Mouse (Mus musculus): ENCODE results near the gene G430095P16Rik.

Gene G430095P16Rik

DNA sequence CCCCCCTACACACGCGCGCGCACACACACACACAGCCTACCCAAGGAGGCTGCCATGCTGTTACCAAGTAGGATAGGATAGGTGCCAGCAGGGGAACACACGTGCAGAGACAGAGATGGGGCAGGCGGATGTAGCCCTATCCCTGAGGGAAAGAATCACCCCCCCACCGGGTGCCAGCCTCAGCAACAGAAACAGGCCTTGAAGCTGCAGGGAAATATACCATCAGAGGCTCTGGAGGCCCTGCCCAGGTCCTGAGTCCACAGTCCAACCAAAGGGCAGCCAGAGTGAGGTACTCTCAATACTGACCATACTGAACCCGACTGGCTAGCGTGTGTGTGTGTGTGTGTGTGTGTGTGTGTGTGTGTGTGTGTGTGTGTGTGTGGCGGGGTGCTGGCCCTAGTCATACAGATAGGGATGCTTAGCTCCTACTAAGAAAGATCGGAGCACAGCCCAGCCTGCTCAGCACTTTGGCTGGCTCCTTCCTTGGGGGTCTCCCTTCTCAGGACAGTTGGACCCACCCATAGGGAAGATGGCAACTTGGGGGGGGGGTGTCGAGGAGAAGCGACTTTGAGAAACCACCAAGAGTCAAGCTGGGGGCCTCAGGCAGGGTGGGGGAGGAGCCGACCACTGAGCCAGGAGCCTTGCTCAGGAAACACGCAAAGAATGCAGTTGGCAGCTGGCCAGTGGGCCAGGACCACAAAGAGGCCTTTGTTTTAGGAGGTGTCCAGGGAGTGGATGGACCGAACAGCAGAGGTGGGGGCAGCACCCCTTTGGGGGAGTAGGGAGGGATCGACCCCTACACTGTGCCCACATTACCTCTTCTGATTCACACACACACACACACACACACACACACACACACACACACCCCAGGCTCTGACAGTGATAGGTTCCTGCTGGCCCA is 21.0 kb downstream of the G430095P16Rik start:
- DNase-seq (ENCODE audit: low spot score) = peak; percentile 66

DNA sequence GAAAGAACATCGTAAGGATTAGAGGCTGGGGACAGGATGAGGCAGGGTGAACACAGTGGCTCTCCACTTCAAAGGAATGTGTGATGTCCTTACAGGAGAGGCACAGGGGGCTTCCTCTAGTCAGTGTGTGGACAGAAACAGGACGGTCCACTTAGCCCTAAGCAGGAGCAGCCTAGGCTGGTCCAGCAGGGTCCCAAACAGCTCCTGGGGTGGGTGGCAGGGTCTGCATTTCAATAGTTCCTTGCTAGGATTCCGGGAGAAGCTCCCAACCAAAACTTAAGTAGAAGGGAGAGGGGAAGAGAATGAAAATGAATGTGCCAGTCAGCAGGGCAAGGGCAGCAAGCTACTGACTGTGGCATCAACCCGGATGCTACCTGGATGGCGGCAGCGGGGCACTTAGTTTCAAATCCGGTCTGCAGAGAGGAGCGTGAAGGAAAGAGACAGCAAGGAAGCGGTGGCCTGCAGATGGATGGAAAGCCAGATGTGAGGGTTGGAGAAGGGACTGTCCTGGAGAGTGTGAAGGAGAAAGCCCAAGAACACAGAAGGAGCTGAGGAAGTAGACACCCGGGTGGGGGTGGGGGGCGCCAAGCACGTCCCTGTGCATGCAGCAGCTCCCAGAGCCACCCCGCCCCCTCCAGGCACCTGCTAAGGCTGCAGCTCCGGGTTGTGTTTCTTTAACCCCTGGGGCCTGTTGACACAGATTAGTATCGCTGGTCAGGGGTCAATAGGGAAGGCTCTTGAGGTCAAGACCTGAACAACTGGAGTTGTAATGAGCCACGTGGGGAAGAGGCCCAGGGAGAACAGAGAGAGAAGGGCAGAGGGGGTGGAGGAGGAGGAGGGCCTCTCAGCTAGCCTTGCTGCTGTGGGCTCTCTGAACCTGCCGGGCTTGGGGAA is 22.5 kb downstream of the G430095P16Rik start:
- DNase-seq (ENCODE audit: low spot score) = no peak

DNA sequence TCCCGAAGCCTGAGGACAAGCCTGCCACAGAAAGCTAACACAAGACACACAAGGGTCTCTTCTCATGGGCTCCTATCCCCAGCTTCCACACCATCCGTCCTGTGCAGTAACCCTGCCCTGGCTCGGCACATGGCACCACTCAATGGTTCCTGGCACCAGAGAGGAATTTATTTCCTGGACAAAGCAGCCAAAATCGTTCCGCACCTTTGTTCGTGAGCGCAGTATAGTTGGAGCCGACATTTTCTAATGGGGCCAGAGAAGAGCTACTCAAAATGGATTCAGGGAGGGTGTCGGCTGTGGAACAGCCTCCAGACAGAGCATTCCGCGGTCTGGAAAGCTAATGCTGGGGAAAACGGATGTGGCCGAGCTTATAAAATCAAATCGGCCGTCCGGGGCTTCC is 26.7 kb downstream of the G430095P16Rik start:
- no peak for DNase-seq (ENCODE audit: low spot score)

DNA sequence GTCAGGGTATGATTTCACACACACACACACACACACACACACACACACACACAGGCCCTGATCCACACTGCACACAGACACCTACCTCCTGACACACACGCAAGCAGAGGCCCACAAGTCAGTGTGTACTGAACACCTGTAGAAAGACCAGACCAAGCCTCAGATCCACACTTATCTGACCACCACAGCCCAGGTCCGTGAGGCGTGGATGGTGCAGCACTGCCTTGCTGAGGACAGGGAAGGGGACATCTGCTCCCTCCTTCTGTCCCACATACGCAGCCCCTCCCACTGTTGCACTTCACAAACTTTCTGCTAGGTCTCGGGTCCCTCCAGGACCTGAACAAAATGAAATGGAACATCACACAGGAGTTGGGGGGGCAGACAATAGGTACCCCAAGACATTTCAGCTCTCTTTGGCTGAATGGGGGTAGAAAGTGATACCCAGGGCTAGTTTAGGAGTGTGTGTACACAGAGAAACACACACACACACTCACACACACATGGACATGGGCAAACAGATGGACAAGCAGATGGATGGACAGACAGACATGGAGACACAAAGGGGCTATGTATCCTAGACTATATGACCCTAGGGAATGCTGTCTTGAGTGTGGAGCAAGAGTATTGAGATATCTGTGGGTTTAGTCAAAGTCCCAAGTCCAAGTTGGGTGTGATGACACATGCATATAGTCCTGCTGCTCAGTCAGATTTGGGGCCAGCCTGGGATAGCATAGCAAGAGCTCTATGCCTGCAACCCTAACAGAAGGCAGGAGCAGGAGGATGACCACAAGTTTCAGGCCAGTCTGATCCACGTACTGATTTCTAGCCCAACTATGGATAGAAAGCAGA is 30.2 kb downstream of the G430095P16Rik start:
- DNase-seq (ENCODE audit: low spot score) = no peak

DNA sequence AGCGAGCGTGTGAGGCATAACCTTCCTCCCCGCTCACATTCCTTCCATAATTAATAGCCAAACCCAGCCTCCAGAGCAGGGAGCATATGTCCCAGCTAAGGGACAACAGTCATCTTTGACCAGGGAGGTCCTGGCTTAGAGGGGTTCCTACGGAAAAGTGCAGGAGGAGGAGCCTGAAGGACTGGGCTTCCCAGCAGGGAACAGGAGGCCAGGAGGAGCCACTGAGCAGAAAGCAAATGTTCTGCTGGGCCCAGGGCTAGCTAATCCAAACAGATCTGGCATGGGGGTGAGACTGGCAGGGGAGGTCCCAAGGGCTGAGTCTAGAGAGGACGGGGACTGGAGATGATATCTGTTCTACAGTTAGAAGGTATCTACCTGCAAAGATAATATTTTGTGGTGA is 34.7 kb downstream of the G430095P16Rik start:
- no peak for DNase-seq (ENCODE audit: low spot score)

DNA sequence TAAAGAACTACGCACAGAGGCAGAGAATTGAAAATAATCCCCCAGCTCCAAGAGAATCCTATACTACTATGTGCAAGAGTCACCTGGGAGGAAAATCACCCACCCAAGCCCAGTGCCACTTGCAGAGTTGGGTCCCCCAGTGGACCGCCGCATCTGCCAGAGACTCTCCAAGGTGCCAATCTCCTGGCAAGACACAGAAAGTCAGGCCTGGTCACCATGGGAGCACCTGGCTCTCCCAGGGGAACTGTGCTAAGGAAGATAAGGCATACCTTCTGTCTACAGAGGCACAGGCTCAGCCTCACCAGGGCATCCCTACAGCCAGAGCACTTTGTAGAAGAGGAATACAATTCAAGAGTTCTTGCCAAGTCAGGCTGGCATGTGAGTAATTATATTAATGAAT is 35.5 kb downstream of the G430095P16Rik start:
- DNase-seq (ENCODE audit: low spot score) = no peak

DNA sequence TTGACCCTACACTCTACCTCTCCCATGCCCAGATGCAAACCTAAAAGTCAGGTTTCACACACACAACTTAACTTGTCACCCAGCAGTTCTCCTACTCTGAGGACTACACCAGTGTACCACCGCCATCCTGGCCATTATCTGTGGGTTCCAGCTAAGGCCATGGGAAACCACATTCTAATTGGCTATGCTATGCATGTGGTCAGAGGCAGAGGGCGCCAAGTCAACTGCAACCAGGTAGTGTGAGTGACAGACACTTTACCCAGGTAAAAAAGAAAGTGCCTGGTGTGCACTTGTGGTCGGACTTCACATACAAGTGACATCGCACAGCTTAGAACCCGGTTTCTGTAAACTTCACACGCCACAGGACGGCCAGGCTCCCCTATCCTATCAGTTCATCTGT is 36.3 kb downstream of the G430095P16Rik start:
- DNase-seq (ENCODE audit: low spot score) = no peak

DNA sequence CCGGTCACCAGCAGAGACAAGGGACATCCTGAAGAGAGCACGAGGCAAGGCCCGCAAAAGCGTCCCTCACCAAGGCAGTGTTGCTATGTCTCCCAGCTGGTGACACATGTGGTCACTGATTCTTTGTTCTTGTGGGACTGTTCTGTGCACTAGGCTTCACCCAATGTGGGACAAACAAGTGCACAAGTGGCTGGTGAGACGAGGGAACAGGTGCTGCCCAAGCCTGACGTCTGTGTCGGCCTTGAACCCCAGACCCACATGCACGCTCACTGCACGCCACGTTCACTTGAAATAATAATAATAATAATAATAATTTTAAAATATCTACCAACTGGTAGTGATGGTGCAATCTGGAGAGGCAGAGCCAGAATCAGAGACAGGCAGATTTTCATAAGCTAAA is 36.9 kb downstream of the G430095P16Rik start:
- no peak for DNase-seq (ENCODE audit: low spot score)

DNA sequence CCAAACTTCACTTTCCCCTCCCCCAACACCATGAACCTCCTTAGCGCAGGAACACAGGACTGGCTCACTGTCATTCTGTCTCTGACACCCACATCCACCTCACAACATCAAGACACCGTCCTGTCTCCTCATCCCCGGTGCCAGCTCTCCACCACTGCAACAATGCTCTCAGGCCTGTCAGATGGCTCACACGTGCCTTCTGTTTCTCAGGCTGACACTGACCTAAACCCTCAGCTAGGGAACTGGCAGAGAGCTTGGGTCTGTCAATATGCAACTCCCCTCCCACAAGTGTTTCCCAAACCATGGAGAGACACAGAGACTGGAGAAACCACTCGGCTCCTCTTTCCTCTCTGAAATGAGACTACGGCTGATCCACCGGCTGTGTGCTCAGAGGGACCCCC is 37.6 kb downstream of the G430095P16Rik start:
- DNase-seq (ENCODE audit: low spot score) = no peak

DNA sequence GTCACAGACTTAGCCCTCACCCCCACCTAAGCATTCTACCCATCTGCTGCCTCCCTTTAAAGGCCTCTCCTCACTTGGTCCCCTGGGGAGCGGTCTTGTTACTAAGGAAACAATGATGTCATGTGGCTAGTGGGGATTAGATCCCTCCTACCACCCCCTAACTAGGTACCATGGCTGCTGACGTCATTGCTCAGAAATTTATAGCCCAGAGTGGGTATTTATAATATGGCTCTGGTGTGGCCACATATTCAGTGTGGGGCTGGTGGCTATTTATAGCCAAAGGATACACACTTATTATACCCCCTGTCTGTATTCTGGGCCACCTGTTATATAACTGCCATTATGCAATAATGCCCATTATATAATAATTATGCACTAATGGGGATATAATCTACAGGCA is 38.1 kb downstream of the G430095P16Rik start:
- no peak for DNase-seq (ENCODE audit: low spot score)

DNA sequence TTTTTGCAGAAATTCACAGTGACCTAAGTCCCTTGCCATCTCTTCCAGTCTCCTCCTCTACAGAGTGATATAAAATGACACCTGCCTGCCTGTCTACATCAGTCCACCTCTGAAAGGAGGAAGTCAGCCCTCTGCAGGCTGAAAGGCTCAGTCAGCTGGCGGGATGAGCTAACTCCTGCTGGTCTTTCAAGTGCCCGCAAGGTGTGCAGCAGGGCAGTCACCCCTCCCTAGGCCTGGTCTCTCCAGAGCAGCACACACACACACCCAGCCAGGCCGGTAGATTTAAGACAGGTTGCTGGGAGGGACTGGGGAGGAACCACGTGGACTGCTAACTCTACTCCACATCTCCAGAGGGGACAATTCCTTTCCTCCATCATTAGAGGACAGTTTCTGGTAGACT is 41.3 kb downstream of the G430095P16Rik start:
- DNase-seq (ENCODE audit: low spot score) = no peak

DNA sequence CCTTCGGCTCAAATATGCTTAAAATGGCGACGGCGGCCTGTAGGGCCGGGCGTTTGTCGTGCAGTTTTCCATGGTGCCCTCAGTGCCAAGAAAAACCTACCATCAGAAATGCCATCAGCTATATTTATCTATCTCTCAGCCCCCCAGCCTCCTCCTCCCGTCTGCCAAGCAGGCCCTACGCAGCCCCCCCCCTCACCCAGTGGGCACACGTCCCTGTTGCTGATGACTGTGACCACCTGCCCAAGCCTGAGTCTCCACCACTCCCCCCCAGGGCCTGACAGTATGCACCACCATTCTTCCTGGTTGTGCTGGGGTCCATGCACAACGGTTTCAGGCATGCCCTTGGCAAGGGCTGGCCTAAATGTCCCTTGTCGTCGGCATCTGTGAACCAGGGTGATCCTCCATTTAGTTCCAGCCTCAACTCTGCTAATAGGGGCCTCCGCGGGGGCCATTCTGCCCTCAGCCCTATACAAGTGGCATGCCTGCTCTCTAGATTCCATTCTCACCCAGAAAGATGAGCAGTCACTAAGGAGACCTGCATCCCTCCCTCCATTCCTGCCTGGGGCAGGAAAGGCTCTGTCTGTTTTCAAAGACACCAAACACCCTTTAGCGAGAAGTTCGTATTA is 42.2 kb downstream of the G430095P16Rik start:
- no peak for DNase-seq (ENCODE audit: low spot score)

DNA sequence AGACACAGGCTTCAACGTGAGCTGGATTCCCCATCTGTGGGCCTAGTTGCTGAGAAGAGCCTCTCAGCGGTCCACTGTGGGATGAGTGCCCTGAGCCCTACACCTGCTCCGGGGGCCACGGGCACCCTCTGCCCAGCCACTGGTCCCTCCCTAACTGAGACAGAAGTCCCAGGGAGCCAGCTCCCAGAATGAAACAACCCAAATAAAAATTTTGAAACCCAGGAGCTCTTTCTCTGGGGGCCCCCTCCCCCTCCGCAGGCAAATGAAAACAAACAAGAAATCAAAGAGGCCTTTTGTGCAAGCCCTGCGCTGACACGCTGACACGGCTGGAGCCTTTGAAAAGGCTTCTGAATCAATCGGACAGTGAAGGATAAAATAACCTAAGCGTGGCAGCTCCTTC is 42.8 kb downstream of the G430095P16Rik start:
- no peak for DNase-seq (ENCODE audit: low spot score)

DNA sequence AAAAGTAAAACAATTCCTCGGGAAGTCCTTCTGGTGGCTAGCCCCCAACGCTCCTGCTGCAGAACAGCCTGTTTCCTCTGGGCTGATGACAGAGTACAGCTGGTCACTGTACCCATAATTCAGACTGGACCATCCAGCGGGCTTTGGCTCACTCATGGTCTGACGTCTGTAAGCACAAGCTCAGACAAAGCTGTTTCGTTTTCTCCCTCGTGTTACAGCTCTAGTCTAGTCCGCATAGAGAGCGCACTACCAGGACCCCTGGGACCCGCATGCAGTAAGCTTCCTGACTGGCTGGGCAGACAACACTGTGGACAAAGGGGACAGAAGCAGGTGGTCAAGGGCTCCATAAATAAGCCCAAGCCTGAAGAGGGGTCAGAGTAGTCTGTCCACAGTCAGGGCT is 43.6 kb downstream of the G430095P16Rik start:
- DNase-seq (ENCODE audit: low spot score) = no peak

DNA sequence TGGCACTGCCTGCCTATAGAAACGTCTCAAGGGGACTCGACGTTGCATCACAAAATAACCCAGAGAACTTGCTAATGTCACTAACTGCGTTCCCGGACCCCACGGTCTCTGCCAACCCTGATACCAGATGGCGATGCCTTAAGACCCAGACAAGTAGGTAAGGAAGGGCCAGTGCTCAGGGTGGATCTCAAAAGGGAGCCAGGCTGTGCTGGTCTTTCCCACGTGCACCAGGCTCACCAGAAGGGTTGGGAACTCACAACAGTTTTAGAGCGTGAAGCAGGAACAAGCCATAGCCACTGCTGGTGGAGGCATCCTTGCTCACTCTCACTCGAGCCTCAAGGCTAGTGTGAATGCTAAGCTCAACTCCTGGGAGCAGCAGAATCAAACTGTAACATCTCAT is 44.4 kb downstream of the G430095P16Rik start:
- DNase-seq (ENCODE audit: low spot score) = no peak

DNA sequence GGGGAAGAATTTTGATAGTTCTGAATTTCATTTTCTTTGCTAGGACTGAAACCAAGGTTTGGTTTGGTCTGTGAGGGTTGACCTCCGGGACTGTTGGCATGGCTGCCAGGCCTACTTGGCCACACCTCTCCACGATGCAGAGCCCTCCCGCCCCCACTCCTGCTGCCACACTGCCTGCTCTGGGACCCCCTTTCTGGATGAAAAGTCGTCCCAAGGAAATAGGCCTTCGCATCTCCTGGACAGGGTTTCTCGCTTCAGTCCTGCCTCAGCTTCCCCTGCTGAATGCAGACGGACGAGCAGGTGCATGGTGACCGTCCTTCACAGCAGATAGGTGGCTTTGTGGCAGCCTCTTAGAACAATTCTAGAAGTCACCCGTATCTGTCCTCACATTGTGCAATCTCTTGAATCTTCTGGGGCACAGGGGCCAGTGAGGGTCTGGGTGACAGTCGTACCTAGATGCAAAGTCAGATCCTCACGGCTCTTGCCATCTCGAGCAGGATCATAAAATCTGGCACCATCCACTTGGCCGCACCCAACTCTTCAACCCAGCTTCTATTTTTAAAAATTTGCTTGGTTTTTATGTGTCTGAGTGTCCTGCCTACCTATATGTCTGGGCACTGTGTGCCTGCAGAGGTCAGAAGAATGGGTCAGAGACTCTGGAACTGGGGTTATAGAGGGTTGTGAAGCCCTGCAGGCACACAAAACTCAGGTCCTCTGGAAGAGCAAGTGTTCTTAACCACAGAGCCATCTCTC is 45.7 kb downstream of the G430095P16Rik start:
- DNase-seq (ENCODE audit: low spot score) = no peak

DNA sequence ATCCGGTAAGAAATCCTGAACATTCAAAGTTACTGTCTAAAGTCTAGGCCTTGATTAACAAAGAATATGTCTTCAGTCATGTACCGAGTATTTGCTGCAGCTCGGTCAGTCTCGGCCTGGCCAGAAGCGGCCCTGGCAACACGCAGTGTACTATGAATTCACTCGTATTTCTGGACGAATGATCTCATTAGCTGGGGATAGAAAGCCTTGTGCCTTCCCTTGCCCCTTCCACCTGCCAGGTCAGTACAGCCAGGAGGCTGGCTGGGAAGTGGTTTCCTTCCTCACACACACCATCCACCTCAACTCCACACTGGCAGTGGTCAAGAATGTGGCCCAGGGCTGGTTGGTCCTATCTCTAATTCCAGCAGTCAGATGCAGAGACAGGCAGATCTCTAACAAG is 46.5 kb downstream of the G430095P16Rik start:
- no peak for DNase-seq (ENCODE audit: low spot score)

DNA sequence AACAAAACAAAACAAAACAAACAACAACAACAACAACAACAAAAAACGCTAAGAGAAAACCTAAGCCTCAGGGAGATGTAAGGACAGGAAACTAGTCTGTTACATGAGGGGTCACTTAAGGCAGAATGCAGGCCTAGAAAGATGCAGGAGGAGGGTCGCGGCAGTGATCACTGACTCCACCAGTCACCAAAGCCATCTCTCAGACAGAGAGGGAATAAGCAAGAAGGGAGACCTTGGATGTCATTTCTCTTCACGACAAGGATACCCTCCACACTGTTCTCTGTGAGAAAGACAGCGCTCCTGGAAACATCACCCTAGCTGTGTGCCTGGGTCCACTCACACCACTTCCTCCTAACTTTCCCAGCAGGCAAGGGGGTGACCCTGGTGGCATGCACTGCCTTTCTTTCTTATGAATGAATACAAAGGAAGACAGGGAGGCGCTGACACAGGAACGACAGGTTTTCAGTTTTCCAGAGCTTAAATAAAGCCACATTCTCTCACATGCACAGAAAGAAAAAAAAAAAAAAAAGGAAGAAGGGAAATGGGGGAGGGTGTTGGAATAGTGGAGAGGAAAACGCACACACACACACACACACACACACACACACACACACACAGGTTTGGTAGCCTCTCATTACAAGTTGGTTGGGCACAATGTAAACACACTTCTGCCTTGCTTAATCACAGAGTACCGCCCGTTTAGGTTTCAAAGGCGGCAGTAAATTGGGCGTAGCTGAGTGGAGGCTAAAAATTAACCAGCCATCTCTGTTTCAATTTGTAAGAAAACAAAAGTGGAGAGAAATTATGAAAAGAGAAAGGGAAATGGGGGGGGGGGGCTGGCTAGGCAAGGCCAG is 47.5 kb downstream of the G430095P16Rik start:
- DNase-seq (ENCODE audit: low spot score) = no peak

DNA sequence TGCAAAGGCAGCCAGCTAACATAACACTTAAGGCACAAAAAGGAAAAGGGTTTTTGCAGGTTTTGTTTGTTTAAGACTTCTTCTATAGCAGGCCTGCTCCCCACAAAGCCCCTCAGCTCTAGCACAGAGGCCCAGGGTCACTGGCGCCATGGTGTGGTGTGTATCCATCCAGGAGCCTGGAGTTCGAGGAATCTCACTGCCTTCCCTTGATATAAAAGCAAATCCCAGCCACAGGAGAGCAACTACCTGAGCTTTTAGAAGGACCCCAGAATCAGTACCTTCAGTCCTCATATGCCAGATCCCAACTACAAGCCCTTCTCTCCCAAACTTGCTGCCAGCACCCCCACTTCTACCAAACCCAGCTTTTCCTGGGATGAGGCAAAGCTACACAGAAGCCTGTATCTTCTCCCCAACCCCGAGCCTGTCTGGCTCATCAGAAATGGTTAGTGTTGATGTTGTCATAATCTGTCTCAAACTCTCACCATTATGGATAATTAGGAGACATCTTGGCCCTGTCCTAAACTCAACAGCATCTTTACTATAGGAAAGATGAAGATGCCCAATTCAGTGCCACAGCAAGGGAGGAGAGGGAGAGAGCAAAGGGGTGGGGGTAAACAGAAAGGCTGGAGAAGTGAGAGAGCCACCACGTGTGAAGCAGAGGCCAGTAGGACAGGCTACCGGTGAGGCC is 48.3 kb downstream of the G430095P16Rik start:
- DNase-seq (ENCODE audit: low spot score) = no peak

Measured in ovary, postnatal 36 days (tissue).